Mouse (Mus musculus) G1E (cell line): ENCODE measurements around the gene Dnm2.

Experiments
- CTCF ChIP-seq: IDR thresholded peaks from 2 replicates; pipeline ENCODE4 v1.5.1; 2012; ENCODE audit warnings: low read depth, low read length, inconsistent platforms, mixed read lengths
- GATA2 ChIP-seq: IDR thresholded peaks from 2 replicates; pipeline ENCODE4 v1.6.1; 2012; ENCODE audit warnings: low read depth, low read length, inconsistent platforms, borderline replicate concordance

GRCm38 (mm10) chr9:21425556-21425945, 843 bp downstream of the Dnm2 start:
- no peak for TF ChIP-seq CTCF
- TF ChIP-seq GATA2, result no peak
